Mouse (Mus musculus): ENCODE data around the gene Cldn12.

Gene Cldn12

GRCm38 (mm10) chr5:5494269-5495005 lies 20.3 kb downstream of the Cldn12 start:
- ATAC-seq (ENCODE audit: low TSS enrichment) = peak; percentile 83

GRCm38 (mm10) chr5:5492163-5492562 lies 22.6 kb downstream of the Cldn12 start:
- no peak for ATAC-seq (ENCODE audit: low TSS enrichment)

- ATAC-seq (ENCODE audit: low TSS enrichment) = no peak
Measured at GRCm38 (mm10) chr5:5486071-5486470, 28.7 kb downstream of the Cldn12 start.

- ATAC-seq (ENCODE audit: low TSS enrichment) = no peak
Measured at GRCm38 (mm10) chr5:5483254-5483858, 31.4 kb downstream of the Cldn12 start.

GRCm38 (mm10) chr5:5481662-5482061 lies 33.1 kb downstream of the Cldn12 start:
- ATAC-seq (ENCODE audit: low TSS enrichment) = peak; percentile 55

- no peak for ATAC-seq (ENCODE audit: low TSS enrichment)
Measured at GRCm38 (mm10) chr5:5479043-5479442, 35.7 kb downstream of the Cldn12 start, which contains the start of gene 1700015F17Rik. 1700015F17Rik (minus strand) TSS chr5:5479143.

- ATAC-seq (ENCODE audit: low TSS enrichment) = no peak
Measured at GRCm38 (mm10) chr5:5476133-5476532, 38.6 kb downstream of the Cldn12 start.

GRCm38 (mm10) chr5:5465256-5465655 lies 49.5 kb downstream of the Cldn12 start:
- ATAC-seq (ENCODE audit: low TSS enrichment) = no peak

Measured in frontal cortex, adult (tissue).